Mouse (Mus musculus): ENCODE data around the gene Tnrc18.

DNA sequence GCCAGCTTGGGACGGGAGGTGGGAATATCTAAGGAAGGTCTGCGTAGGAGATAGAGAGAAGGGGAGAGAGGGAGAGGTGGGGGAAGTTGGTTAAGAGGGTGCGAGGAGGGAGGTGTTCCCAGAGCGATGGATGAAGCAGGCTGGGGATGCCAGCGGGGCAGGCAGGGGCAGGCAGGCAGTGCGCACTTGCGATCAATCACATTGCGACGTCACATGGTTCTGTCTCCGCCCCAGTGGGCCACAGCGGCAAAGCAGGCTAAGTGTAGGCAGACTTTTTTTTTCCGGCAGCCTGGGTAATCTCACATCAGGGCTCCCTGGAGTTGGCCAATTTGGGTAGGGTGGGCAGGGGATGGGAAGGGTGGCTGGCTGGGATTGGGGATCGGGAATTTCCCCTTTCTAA, 65.2 kb downstream of the Tnrc18 start:
- TF ChIP-seq CTCF (conservative IDR thresholded peaks at IDR 0.05; ENCODE audit: low read length) (no peak), NANOG (IDR thresholded peaks at IDR 0.05; ENCODE audit: borderline replicate concordance, low read length) (no peak)

Data from E14TG2a.4 (cell line).